Mouse (Mus musculus) retina, postnatal 7 days (tissue): Measurements from ENCODE around the gene Slc22a27.
"Not testable (repeated sequence)": the region's sequence is repeated elsewhere in the genome, so short reads cannot be mapped to it uniquely, and the experiment has no call there.

Experiments
- DNase-seq: peaks from one replicate; pipeline ENCODE4 v3.0.0-alpha.2; 2012; ENCODE audit warnings: low read depth, low spot score

Slc22a27 gene

GRCm38 (mm10) chr19:7965927-7966326 lies at the start of gene Slc22a27:
Gene Slc22a27 (minus strand): TSS chr19:7966027.
- not testable (repeated sequence) for DNase-seq

DNA sequence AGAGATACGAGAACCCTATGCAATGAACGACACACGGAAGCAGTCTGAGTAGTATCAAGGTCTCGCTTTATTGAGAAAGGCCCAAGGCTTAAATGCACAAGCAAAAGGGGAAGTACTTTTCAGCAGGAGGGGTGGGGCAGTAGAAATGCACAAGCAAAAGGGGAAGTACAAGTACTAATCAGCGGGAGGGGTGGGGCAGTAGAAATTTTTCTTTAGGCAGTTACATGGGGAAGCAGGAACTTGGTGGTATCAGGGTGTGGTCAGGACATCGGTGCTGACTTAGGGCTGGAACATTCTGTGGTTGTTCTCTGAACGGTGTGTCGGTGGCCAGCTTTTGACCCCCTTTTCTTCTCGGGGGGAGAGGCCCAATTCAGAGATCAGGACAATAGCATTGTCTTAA lies 45.8 kb upstream of the Slc22a27 start:
- not testable (repeated sequence) for DNase-seq

GRCm38 (mm10) chr19:8009086-8009485 lies 43.3 kb upstream of the Slc22a27 start:
- DNase-seq, result not testable (repeated sequence)

GRCm38 (mm10) chr19:7968703-7969102 lies 2.9 kb upstream of the Slc22a27 start:
- DNase-seq, result no peak

DNA sequence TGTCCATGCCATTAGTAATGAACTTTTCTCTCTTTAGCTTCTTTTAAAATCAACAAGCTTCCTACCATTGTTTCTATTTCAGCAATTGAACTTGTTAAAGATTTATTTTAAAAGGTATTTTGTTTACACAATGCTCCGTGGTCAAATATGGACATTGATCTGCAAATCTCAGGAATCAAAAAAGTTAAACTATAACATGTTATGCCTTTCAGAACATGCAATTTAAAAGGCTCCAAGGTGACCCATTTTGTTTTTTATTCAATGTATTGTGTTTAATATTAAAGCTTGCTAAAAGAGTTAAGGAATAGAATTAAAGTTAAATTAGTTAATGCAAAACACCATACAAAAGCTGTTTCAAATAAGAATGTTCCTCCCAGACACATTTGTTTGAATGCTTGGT lies 723 bp upstream of the Slc22a27 start:
- DNase-seq, result not testable (repeated sequence)

GRCm38 (mm10) chr19:7939391-7939790 lies 26.4 kb downstream of the Slc22a27 start:
- DNase-seq, result not testable (repeated sequence)

GRCm38 (mm10) chr19:7876626-7877025 lies 89.2 kb downstream of the Slc22a27 start:
- DNase-seq, result no peak

- no peak for DNase-seq
Measured at GRCm38 (mm10) chr19:7829851-7830250, 136.0 kb downstream of the Slc22a27 start.
